Mouse (Mus musculus): ENCODE measurements at regions not wholly inside any gene's neighbourhood (a gene's known extent, or its start where the extent isn't known, plus 50 kb on each side); places are given as distances from the start of the nearest gene placed in this dataset.

- 89% methylated on average over 3 of the region's 3 CpGs for WGBS
- Histone ChIP-seq H3K4me1 (no peaks in the 10 kb centered on the region), H3K9me3 (no peaks in the 10 kb centered on the region), H3K4me2 (replicated peaks) (no peak overlapping the region), H3K4me3 (no peak overlapping the region), H3K9ac (replicated peaks) (no peak overlapping the region), H3K27me3 (no peaks in the 10 kb centered on the region), H3K27ac (replicated peaks) (no peak overlapping the region), H3K36me3 (no peaks in the 10 kb centered on the region)
- ATAC-seq (replicated peaks), result no peak
Measured at GRCm38 (mm10) chr17:10031033-10031432, 288.6 kb downstream of the Qk start.

GRCm38 (mm10) chr17:10026770-10027169 lies 292.9 kb downstream of the Qk start:
- Histone ChIP-seq H3K4me2 (replicated peaks) (no peak overlapping the region), H3K27ac (replicated peaks) (no peak overlapping the region), H3K4me3 (no peak overlapping the region), H3K9ac (replicated peaks) (no peak overlapping the region), H3K4me1 (no peaks in the 10 kb centered on the region), H3K27me3 (no peaks in the 10 kb centered on the region), H3K36me3 (no peaks in the 10 kb centered on the region), H3K9me3 (no peaks in the 10 kb centered on the region)
- ATAC-seq (replicated peaks), result no peak

GRCm38 (mm10) chr17:10025212-10025611 lies 294.4 kb downstream of the Qk start:
- H3K9me3 ChIP-seq, result no peaks in the 10 kb centered on the region
- H3K27me3 ChIP-seq, result no peaks in the 10 kb centered on the region
- WGBS, result 86% methylated on average over 5 of the region's 5 CpGs
- H3K4me1 ChIP-seq, result no peaks in the 10 kb centered on the region
- no peak overlapping the region for H3K4me2 ChIP-seq (replicated peaks)
- no peak for ATAC-seq (replicated peaks)
- H3K9ac ChIP-seq (replicated peaks), result no peak overlapping the region
- no peaks in the 10 kb centered on the region for H3K36me3 ChIP-seq
- no peak overlapping the region for H3K4me3 ChIP-seq
- H3K27ac ChIP-seq (replicated peaks), result no peak overlapping the region

- H3K9ac ChIP-seq (replicated peaks), result no peak overlapping the region
- H3K4me3 ChIP-seq, result no peak overlapping the region
- H3K27me3 ChIP-seq, result no peaks in the 10 kb centered on the region
- no peak overlapping the region for H3K4me2 ChIP-seq (replicated peaks)
- ATAC-seq (replicated peaks), result no peak
- no peaks in the 10 kb centered on the region for H3K9me3 ChIP-seq
- H3K27ac ChIP-seq (replicated peaks), result no peak overlapping the region
- no peaks in the 10 kb centered on the region for H3K4me1 ChIP-seq
- no peaks in the 10 kb centered on the region for H3K36me3 ChIP-seq
Measured at GRCm38 (mm10) chr17:10024323-10024722, 295.3 kb downstream of the Qk start.

GRCm38 (mm10) chr17:10012161-10012560 lies 307.5 kb downstream of the Qk start:
- Histone ChIP-seq H3K9me3 (no peaks in the 10 kb centered on the region), H3K9ac (replicated peaks) (no peak overlapping the region), H3K4me2 (replicated peaks) (no peak overlapping the region), H3K36me3 (no peaks in the 10 kb centered on the region), H3K4me1 (no peaks in the 10 kb centered on the region), H3K27ac (replicated peaks) (no peak overlapping the region), H3K4me3 (no peak overlapping the region), H3K27me3 (no peaks in the 10 kb centered on the region)
- 63% methylated on average over 3 of the region's 3 CpGs for WGBS
- no peak for ATAC-seq (replicated peaks)

- 65% methylated on average over 8 of the region's 8 CpGs for WGBS
- H3K9ac ChIP-seq (replicated peaks), result no peak overlapping the region
- H3K36me3 ChIP-seq, result no peaks in the 10 kb centered on the region
- H3K4me3 ChIP-seq, result no peak overlapping the region
- H3K4me1 ChIP-seq, result no peaks in the 10 kb centered on the region
- H3K4me2 ChIP-seq (replicated peaks), result no peak overlapping the region
- no peaks in the 10 kb centered on the region for H3K27me3 ChIP-seq
- no peak overlapping the region for H3K27ac ChIP-seq (replicated peaks)
- no peak for ATAC-seq (replicated peaks)
- no peaks in the 10 kb centered on the region for H3K9me3 ChIP-seq
Measured at GRCm38 (mm10) chr17:10011728-10012127, 307.9 kb downstream of the Qk start.

- H3K4me3 ChIP-seq, result no peak overlapping the region
- WGBS, result 84% methylated on average over 7 of the region's 7 CpGs
- no peaks in the 10 kb centered on the region for H3K27me3 ChIP-seq
- H3K9me3 ChIP-seq, result no peaks in the 10 kb centered on the region
- no peak for ATAC-seq (replicated peaks)
- H3K27ac ChIP-seq (replicated peaks), result no peak overlapping the region
- H3K9ac ChIP-seq (replicated peaks), result no peak overlapping the region
- H3K36me3 ChIP-seq, result no peaks in the 10 kb centered on the region
- no peaks in the 10 kb centered on the region for H3K4me1 ChIP-seq
- H3K4me2 ChIP-seq (replicated peaks), result no peak overlapping the region
Measured at GRCm38 (mm10) chr17:10001071-10001591, 318.5 kb downstream of the Qk start.

GRCm38 (mm10) chr17:9995321-9995720 lies 324.3 kb downstream of the Qk start:
- Histone ChIP-seq H3K36me3 (no peaks in the 10 kb centered on the region), H3K9ac (replicated peaks) (no peak overlapping the region), H3K4me3 (no peak overlapping the region), H3K27ac (replicated peaks) (no peak overlapping the region), H3K9me3 (no peaks in the 10 kb centered on the region), H3K4me1 (no peaks in the 10 kb centered on the region), H3K27me3 (no peaks in the 10 kb centered on the region), H3K4me2 (replicated peaks) (no peak overlapping the region)
- no peak for ATAC-seq (replicated peaks)
- WGBS, result 77% methylated on average over 5 of the region's 5 CpGs

- no peak for ATAC-seq (replicated peaks)
- Histone ChIP-seq H3K4me1 (no peaks in the 10 kb centered on the region), H3K9me3 (no peaks in the 10 kb centered on the region), H3K9ac (replicated peaks) (no peak overlapping the region), H3K4me3 (no peak overlapping the region), H3K27me3 (no peaks in the 10 kb centered on the region), H3K27ac (replicated peaks) (no peak overlapping the region), H3K36me3 (no peaks in the 10 kb centered on the region), H3K4me2 (replicated peaks) (no peak overlapping the region)
- WGBS, result 83% methylated on average over 1 of the region's 1 CpGs
Measured at GRCm38 (mm10) chr17:9990744-9991143, 321.2 kb upstream of the Pabpc6 start.

- no peak overlapping the region for H3K4me3 ChIP-seq
- peaks cover 14% of the 10 kb centered on the region for H3K4me1 ChIP-seq
- H3K9ac ChIP-seq (replicated peaks), result no peak overlapping the region
- no peak overlapping the region for H3K27ac ChIP-seq (replicated peaks)
- H3K9me3 ChIP-seq, result no peaks in the 10 kb centered on the region
- H3K4me2 ChIP-seq (replicated peaks), result no peak overlapping the region
- 94% methylated on average over 3 of the region's 3 CpGs for WGBS
- H3K27me3 ChIP-seq, result no peaks in the 10 kb centered on the region
- no peaks in the 10 kb centered on the region for H3K36me3 ChIP-seq
- no peak for ATAC-seq (replicated peaks)
Measured at GRCm38 (mm10) chr17:9981273-9981672, 311.8 kb upstream of the Pabpc6 start.

- no peak overlapping the region for H3K27ac ChIP-seq (replicated peaks)
- no peaks in the 10 kb centered on the region for H3K27me3 ChIP-seq
- 97% methylated on average over 4 of the region's 4 CpGs for WGBS
- no peaks in the 10 kb centered on the region for H3K9me3 ChIP-seq
- no peaks in the 10 kb centered on the region for H3K36me3 ChIP-seq
- peaks cover 14% of the 10 kb centered on the region for H3K4me1 ChIP-seq
- no peak overlapping the region for H3K4me3 ChIP-seq
- no peak overlapping the region for H3K9ac ChIP-seq (replicated peaks)
- H3K4me2 ChIP-seq (replicated peaks), result no peak overlapping the region
- no peak for ATAC-seq (replicated peaks)
Measured at GRCm38 (mm10) chr17:9976866-9977421, 307.4 kb upstream of the Pabpc6 start.

- WGBS, result 83% methylated on average over 14 of the region's 14 CpGs
- no peaks in the 10 kb centered on the region for H3K9me3 ChIP-seq
- H3K4me2 ChIP-seq (replicated peaks), result no peak overlapping the region
- ATAC-seq (replicated peaks), result no peak
- H3K4me1 ChIP-seq, result peaks cover 14% of the 10 kb centered on the region
- no peak overlapping the region for H3K4me3 ChIP-seq
- no peaks in the 10 kb centered on the region for H3K36me3 ChIP-seq
- no peak overlapping the region for H3K9ac ChIP-seq (replicated peaks)
- H3K27me3 ChIP-seq, result no peaks in the 10 kb centered on the region
- no peak overlapping the region for H3K27ac ChIP-seq (replicated peaks)
Measured at GRCm38 (mm10) chr17:9975995-9976394, 306.5 kb upstream of the Pabpc6 start.

- Histone ChIP-seq H3K9me3 (no peaks in the 10 kb centered on the region), H3K4me3 (no peak overlapping the region), H3K27ac (replicated peaks) (no peak overlapping the region), H3K27me3 (no peaks in the 10 kb centered on the region), H3K9ac (replicated peaks) (no peak overlapping the region), H3K4me1 (peaks cover 14% of the 10 kb centered on the region), H3K36me3 (no peaks in the 10 kb centered on the region), H3K4me2 (replicated peaks) (no peak overlapping the region)
- WGBS, result 98% methylated on average over 1 of the region's 1 CpGs
- no peak for ATAC-seq (replicated peaks)
Measured at GRCm38 (mm10) chr17:9975153-9975552, 305.6 kb upstream of the Pabpc6 start.

All from forebrain, embryonic 15.5 days (tissue).